Mouse (Mus musculus): ENCODE measurements around the gene Pcp4. TPM values are rescaled to one million over a fixed set of nuclear protein-coding genes. Genes with fewer than 3 reads are reported as not detected.

Gene Pcp4
- polyA plus RNA-seq, 1 experiment from 2014 or later = 92.0 TPM

DNA sequence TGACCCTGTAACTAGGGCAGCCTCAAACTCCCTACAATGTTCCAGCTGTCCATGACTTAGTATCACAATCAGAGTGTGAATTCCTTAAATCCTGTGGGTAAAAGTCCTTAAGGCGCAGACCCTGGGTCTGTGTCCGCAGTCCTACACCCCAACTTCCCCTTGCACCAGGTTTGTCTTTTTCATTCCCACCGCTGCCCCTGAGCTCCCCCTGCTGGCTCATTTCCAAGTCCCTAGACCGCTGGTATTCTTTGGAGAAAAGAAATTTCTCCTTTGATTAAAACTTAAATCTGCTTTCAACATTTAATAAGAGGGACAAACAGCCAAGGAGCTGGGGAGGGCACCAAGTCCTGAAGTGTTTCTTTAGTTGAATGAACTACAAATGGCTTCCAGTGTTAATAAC is 2.2 kb downstream of the Pcp4 start:
- no peak overlapping the region for H3K4me2 ChIP-seq (replicated peaks; ENCODE audit: low read depth, low read length)
- peak; percentile 20 for DNase-seq (ENCODE audit: low spot score)
- 67% methylated on average over 4 of the region's 4 CpGs for WGBS

DNA sequence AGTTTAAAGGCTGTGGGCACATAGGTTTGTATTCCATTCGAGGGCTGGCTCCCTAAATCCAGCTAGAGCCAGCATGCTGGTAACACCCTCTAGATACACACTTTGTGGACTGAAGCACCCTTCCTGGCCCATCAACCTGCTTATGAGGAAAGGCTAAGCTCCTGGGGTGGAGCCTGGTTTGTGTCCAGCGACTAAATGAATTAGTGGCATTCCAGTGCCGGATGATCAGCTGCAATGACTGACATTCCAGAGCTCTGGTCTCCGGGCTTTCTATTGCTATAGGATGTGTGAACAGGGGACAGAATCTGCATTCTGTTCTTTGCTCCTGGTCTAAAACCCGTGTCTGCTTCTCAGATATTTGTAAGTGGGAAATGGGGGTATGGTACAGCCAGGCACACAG is 5.0 kb downstream of the Pcp4 start:
- Histone ChIP-seq H3K27me3 (ENCODE audit: control insufficient read depth, insufficient read depth, low read length) (no peaks in the 10 kb centered on the region), H3K9me3 (ENCODE audit: control insufficient read depth, low read length) (no peaks in the 10 kb centered on the region), H3K4me2 (replicated peaks; ENCODE audit: low read depth, low read length) (no peak overlapping the region), H3K36me3 (ENCODE audit: control insufficient read depth, insufficient read depth, low read length) (no peaks in the 10 kb centered on the region), H3K4me3 (ENCODE audit: low read depth, low read length) (no peak overlapping the region), H3K4me1 (replicated peaks; ENCODE audit: control insufficient read depth, insufficient read depth, low read length) (no peaks in the 10 kb centered on the region), H3K9ac (ENCODE audit: low read depth, low read length) (no peak overlapping the region), H3K27ac (ENCODE audit: low read depth, low read length) (no peak overlapping the region)
- no peak for ATAC-seq (ENCODE audit: low FRiP score)
- no peak for DNase-seq (ENCODE audit: low spot score)
- WGBS = 42% methylated on average over 5 of the region's 5 CpGs

More for the DNA sequence above, 2.2 kb downstream of the Pcp4 start:
- no peaks in the 10 kb centered on the region for H3K36me3 ChIP-seq (ENCODE audit: control insufficient read depth, insufficient read depth, low read length)
- H3K27me3 ChIP-seq (ENCODE audit: control insufficient read depth, insufficient read depth, low read length) = no peaks in the 10 kb centered on the region
- no peaks in the 10 kb centered on the region for H3K9me3 ChIP-seq (ENCODE audit: control insufficient read depth, low read length)
- H3K9ac ChIP-seq (ENCODE audit: low read depth, low read length) = no peak overlapping the region
- H3K4me3 ChIP-seq (ENCODE audit: low read depth, low read length) = no peak overlapping the region
- no peak for ATAC-seq (ENCODE audit: low FRiP score)
- no peaks in the 10 kb centered on the region for H3K4me1 ChIP-seq (replicated peaks; ENCODE audit: control insufficient read depth, insufficient read depth, low read length)
- H3K27ac ChIP-seq (ENCODE audit: low read depth, low read length) = no peak overlapping the region

DNA sequence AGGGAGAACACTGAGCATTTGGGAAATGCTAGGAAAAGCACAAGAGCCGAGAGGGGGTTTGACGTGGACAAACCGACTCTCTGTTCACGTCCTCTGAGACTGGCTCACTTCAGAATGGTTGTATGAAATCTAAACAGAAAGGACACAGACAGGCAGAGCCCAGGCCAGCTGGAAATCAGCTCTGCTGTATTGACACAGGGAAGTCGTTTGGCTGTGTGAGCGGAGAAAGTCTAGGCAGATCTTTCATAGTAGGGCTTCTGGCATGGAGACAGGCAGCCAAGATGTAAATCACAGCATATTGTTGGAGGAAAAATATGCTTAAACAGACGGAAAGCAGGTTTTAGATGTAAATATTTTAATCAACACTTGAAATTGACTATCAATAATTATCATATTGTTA is 5.4 kb downstream of the Pcp4 start:
- H3K4me1 ChIP-seq (replicated peaks; ENCODE audit: control insufficient read depth, insufficient read depth, low read length) = no peaks in the 10 kb centered on the region
- no peak overlapping the region for H3K4me2 ChIP-seq (replicated peaks; ENCODE audit: low read depth, low read length)
- ATAC-seq (ENCODE audit: low FRiP score) (no peak), DNase-seq (ENCODE audit: low spot score) (no peak)
- no peak overlapping the region for H3K9ac ChIP-seq (ENCODE audit: low read depth, low read length)
- H3K9me3 ChIP-seq (ENCODE audit: control insufficient read depth, low read length) = no peaks in the 10 kb centered on the region
- WGBS = 58% methylated on average over 7 of the region's 7 CpGs
- H3K4me3 ChIP-seq (ENCODE audit: low read depth, low read length) = no peak overlapping the region
- H3K36me3 ChIP-seq (ENCODE audit: control insufficient read depth, insufficient read depth, low read length) = no peaks in the 10 kb centered on the region
- H3K27me3 ChIP-seq (ENCODE audit: control insufficient read depth, insufficient read depth, low read length) = no peaks in the 10 kb centered on the region
- H3K27ac ChIP-seq (ENCODE audit: low read depth, low read length) = no peak overlapping the region

DNA sequence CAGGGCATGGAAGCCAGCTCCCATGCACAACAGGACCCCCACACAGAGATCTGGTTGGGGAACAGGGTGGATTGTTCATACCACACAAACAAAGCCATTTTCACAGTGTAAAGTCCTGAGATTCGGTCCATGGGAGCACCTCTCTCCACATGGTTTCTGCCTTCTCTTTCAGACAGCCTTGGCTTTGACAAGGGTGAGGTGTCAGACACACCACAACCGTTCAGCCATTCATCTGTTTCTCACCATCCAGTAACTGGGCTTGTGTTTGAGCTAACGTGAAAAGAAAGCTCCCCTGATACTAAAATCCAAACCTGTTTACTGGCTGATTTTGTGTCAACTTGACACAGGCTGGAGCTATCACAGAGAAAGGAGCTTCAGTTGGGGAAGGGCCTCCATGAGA is 6.8 kb downstream of the Pcp4 start:
- DNase-seq (ENCODE audit: low spot score) = no peak
- Histone ChIP-seq H3K27me3 (ENCODE audit: control insufficient read depth, insufficient read depth, low read length) (no peaks in the 10 kb centered on the region), H3K27ac (ENCODE audit: low read depth, low read length) (no peak overlapping the region), H3K4me2 (replicated peaks; ENCODE audit: low read depth, low read length) (no peak overlapping the region), H3K4me3 (ENCODE audit: low read depth, low read length) (no peak overlapping the region), H3K4me1 (replicated peaks; ENCODE audit: control insufficient read depth, insufficient read depth, low read length) (no peaks in the 10 kb centered on the region), H3K9me3 (ENCODE audit: control insufficient read depth, low read length) (no peaks in the 10 kb centered on the region), H3K9ac (ENCODE audit: low read depth, low read length) (no peak overlapping the region), H3K36me3 (ENCODE audit: control insufficient read depth, insufficient read depth, low read length) (no peaks in the 10 kb centered on the region)
- 76% methylated on average over 3 of the region's 3 CpGs for WGBS
- ATAC-seq (ENCODE audit: low FRiP score) = no peak

DNA sequence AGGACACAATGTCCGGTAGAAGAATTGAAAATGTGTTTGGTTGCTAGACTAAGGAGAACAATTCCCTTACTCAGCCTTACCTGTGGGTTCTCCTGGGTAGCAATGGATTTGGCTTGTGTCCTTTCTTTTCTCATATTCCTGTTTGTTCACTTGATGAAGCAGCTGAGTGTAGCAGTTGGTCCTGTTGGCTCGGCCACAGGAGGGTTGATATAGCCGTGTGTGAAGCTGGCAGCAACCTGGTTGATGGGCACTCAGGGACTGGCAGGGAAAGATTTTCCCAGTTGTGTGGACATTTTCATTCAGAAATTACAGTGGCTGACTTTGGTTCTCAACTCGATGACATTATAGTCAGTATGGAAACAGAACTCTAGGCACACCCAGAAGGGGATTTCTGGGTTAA is 14.4 kb downstream of the Pcp4 start:
- Histone ChIP-seq H3K9ac (ENCODE audit: low read depth, low read length) (no peak overlapping the region), H3K27me3 (ENCODE audit: control insufficient read depth, insufficient read depth, low read length) (no peaks in the 10 kb centered on the region), H3K36me3 (ENCODE audit: control insufficient read depth, insufficient read depth, low read length) (no peaks in the 10 kb centered on the region), H3K4me2 (replicated peaks; ENCODE audit: low read depth, low read length) (no peak overlapping the region), H3K4me3 (ENCODE audit: low read depth, low read length) (no peak overlapping the region), H3K27ac (ENCODE audit: low read depth, low read length) (no peak overlapping the region), H3K9me3 (ENCODE audit: control insufficient read depth, low read length) (no peaks in the 10 kb centered on the region), H3K4me1 (replicated peaks; ENCODE audit: control insufficient read depth, insufficient read depth, low read length) (no peaks in the 10 kb centered on the region)
- DNase-seq (ENCODE audit: low spot score) (no peak), ATAC-seq (ENCODE audit: low FRiP score) (no peak)
- WGBS = 96% methylated on average over 4 of the region's 4 CpGs

DNA sequence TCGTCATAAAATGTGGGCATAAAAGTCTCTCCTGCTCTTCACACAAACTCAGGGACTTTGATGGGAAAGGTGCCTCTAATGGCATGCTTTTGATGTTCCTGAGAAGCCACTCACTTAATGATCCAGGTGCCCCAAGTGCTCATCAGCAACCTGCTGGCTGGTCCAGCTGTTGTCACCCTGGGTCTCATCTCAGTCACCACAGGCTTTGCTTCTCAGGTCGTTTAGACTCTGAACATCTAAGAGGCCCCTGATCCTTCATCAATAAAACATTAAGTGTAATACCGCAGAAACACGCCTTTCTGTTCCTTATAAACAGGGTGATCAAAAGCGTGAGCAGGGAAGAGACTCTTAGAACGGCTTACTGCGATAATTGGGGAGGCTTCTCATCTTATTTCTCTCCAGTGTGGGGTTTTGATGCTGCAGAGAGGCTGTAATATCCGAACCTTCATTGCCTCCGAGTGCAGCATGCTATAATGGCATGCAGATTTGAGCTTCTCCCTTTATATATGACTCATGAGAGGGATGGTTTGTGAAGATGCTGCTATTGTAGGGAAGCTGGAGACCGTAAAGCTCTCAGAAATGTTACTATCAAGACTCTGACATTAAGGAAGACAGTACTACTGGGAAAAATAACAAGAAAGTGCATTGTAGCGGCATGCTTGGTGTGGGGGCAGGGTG is 19.7 kb downstream of the Pcp4 start:
- H3K4me1 ChIP-seq (replicated peaks; ENCODE audit: control insufficient read depth, insufficient read depth, low read length) = no peaks in the 10 kb centered on the region
- H3K9me3 ChIP-seq (ENCODE audit: control insufficient read depth, low read length) = no peaks in the 10 kb centered on the region
- ATAC-seq (ENCODE audit: low FRiP score) = no peak
- 83% methylated on average over 11 of the region's 11 CpGs for WGBS
- H3K27ac ChIP-seq (ENCODE audit: low read depth, low read length) = no peak overlapping the region
- DNase-seq (ENCODE audit: low spot score) = no peak
- H3K36me3 ChIP-seq (ENCODE audit: control insufficient read depth, insufficient read depth, low read length) = no peaks in the 10 kb centered on the region
- no peak overlapping the region for H3K4me3 ChIP-seq (ENCODE audit: low read depth, low read length)
- no peak overlapping the region for H3K4me2 ChIP-seq (replicated peaks; ENCODE audit: low read depth, low read length)
- no peaks in the 10 kb centered on the region for H3K27me3 ChIP-seq (ENCODE audit: control insufficient read depth, insufficient read depth, low read length)
- no peak overlapping the region for H3K9ac ChIP-seq (ENCODE audit: low read depth, low read length)

DNA sequence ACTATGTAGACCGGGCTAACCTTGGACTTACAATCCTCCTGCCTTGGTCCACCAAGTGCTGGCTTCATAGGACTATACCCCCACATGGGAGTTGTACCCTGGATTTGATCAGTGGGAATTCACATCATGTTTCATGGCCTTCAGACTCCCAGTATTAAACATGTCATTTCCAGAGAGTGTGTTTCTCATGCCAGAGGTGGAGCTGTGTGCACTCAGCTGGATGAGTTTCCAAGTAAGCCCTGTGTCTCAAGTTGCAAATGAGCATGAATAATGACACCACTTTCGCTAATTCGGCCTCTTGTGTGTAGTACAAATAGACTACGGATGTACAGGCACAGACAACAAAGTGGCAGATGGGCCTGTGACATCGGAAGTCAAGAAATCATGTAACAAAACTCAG is 20.6 kb downstream of the Pcp4 start:
- Histone ChIP-seq H3K27me3 (ENCODE audit: control insufficient read depth, insufficient read depth, low read length) (no peaks in the 10 kb centered on the region), H3K4me2 (replicated peaks; ENCODE audit: low read depth, low read length) (no peak overlapping the region), H3K4me1 (replicated peaks; ENCODE audit: control insufficient read depth, insufficient read depth, low read length) (no peaks in the 10 kb centered on the region), H3K27ac (ENCODE audit: low read depth, low read length) (no peak overlapping the region), H3K4me3 (ENCODE audit: low read depth, low read length) (no peak overlapping the region), H3K9me3 (ENCODE audit: control insufficient read depth, low read length) (no peaks in the 10 kb centered on the region), H3K36me3 (ENCODE audit: control insufficient read depth, insufficient read depth, low read length) (no peaks in the 10 kb centered on the region), H3K9ac (ENCODE audit: low read depth, low read length) (no peak overlapping the region)
- DNase-seq (ENCODE audit: low spot score) (no peak), ATAC-seq (ENCODE audit: low FRiP score) (no peak)
- WGBS = 75% methylated on average over 5 of the region's 5 CpGs

DNA sequence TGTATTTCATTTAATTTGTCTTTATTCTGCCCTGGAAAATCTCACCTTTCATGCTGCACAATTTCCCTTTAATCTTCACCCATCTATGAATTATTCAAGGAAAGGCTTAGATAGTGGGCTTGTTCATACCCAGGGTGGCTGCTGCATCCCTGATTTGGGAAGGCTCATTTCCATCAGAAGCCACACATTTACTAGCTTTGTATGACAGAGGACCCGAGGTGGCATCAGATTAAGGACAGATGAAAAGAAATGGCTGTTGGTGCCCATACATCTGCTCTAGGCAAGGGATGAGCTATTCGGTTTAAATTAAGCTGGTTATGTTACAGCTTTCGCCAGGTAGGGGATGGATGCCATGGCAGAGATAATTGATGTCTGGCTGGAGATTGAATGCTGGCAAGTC is 24.1 kb downstream of the Pcp4 start:
- H3K27ac ChIP-seq (ENCODE audit: low read depth, low read length) = no peak overlapping the region
- WGBS = 85% methylated on average over 3 of the region's 3 CpGs

DNA sequence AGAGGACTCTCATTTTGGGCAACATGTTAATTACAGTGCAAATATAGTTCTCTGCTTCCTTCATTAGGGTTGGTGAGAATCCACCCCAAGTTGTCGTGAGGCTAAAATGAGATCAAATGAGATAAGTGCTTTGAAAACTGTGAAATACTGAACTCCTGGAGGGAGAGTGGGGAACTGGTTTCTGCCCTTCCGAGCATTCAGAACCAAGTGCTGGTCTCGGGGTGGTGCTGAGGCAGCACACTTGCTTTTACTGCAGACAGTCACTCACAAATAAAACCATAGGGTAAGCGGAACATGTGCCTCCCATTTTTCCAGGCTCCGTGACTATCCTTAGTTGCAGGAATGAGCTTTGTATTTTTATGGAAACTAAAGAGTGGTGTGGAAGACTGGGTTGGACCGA is 26.7 kb downstream of the Pcp4 start:
- Histone ChIP-seq H3K27me3 (ENCODE audit: control insufficient read depth, insufficient read depth, low read length) (no peaks in the 10 kb centered on the region), H3K9me3 (ENCODE audit: control insufficient read depth, low read length) (no peaks in the 10 kb centered on the region), H3K36me3 (ENCODE audit: control insufficient read depth, insufficient read depth, low read length) (no peaks in the 10 kb centered on the region), H3K4me3 (ENCODE audit: low read depth, low read length) (no peak overlapping the region), H3K27ac (ENCODE audit: low read depth, low read length) (no peak overlapping the region), H3K4me1 (replicated peaks; ENCODE audit: control insufficient read depth, insufficient read depth, low read length) (no peaks in the 10 kb centered on the region), H3K4me2 (replicated peaks; ENCODE audit: low read depth, low read length) (no peak overlapping the region), H3K9ac (ENCODE audit: low read depth, low read length) (no peak overlapping the region)
- DNase-seq (ENCODE audit: low spot score) (no peak), ATAC-seq (ENCODE audit: low FRiP score) (no peak)
- 84% methylated on average over 6 of the region's 6 CpGs for WGBS

More for the DNA sequence above, 24.1 kb downstream of the Pcp4 start:
- Histone ChIP-seq H3K9me3 (ENCODE audit: control insufficient read depth, low read length) (no peaks in the 10 kb centered on the region), H3K4me1 (replicated peaks; ENCODE audit: control insufficient read depth, insufficient read depth, low read length) (no peaks in the 10 kb centered on the region), H3K4me3 (ENCODE audit: low read depth, low read length) (no peak overlapping the region), H3K36me3 (ENCODE audit: control insufficient read depth, insufficient read depth, low read length) (no peaks in the 10 kb centered on the region), H3K27me3 (ENCODE audit: control insufficient read depth, insufficient read depth, low read length) (no peaks in the 10 kb centered on the region), H3K4me2 (replicated peaks; ENCODE audit: low read depth, low read length) (no peak overlapping the region), H3K9ac (ENCODE audit: low read depth, low read length) (no peak overlapping the region)
- ATAC-seq (ENCODE audit: low FRiP score) (no peak), DNase-seq (ENCODE audit: low spot score) (no peak)

All from hindbrain, embryonic 11.5 days (tissue).